Mouse (Mus musculus): ENCODE measurements around the gene Tnfrsf12a. TPM values are rescaled to one million over a fixed set of nuclear protein-coding genes. Genes with fewer than 3 reads are reported as not detected.

The Tnfrsf12a gene
- polyA plus RNA-seq, 1 experiment = not detected

DNA sequence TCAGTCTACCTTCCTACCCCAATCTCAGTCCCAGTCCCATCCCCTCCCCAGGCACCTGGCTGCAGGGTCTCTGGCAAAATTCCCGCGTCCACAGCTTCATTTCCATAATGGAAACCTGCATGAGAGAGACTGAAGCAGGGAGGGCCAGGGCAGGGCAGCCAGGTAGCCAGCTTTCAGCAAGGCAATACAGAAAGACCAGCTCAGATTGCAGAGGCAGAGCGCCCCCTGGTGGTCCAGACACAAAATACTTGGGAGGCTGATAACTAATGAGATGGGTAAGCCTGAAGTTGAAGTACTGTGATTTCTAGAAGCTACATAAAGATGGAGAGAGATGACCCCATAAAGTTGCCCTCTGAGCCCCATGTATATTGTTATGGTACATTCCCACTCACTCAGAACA lies 28.9 kb upstream of the Tnfrsf12a start:
- no peak overlapping the region for H3K27ac ChIP-seq (ENCODE audit: insufficient read depth, low read depth, low read length)
- TF ChIP-seq POLR2A (IDR thresholded peaks at IDR 0.05; ENCODE audit: insufficient read depth, low read depth, low read length) (no peak), CTCF (IDR thresholded peaks at IDR 0.05; ENCODE audit: insufficient read depth, low read depth, low read length) (peak; percentile 66)
- H3K4me3 ChIP-seq (ENCODE audit: insufficient read depth, low read depth, low read length) = no peak overlapping the region
- H3K4me1 ChIP-seq (ENCODE audit: control insufficient read depth, insufficient read depth, low read length) = 0 out of 2 replicates have a peak, but pooled peaks cover 4% of the 10 kb centered on the region
- 16% methylated on average over 3 of the region's 3 CpGs for WGBS

- Histone ChIP-seq H3K27ac (ENCODE audit: insufficient read depth, low read depth, low read length) (no peak overlapping the region), H3K4me3 (ENCODE audit: insufficient read depth, low read depth, low read length) (no peak overlapping the region), H3K4me1 (ENCODE audit: control insufficient read depth, insufficient read depth, low read length) (0 out of 2 replicates have a peak, but pooled peaks cover 4% of the 10 kb centered on the region)
- WGBS = 87% methylated on average over 4 of the region's 7 CpGs
- TF ChIP-seq CTCF (IDR thresholded peaks at IDR 0.05; ENCODE audit: insufficient read depth, low read depth, low read length) (no peak), POLR2A (IDR thresholded peaks at IDR 0.05; ENCODE audit: insufficient read depth, low read depth, low read length) (no peak)
Measured at GRCm38 (mm10) chr17:23705525-23706104, 28.3 kb upstream of the Tnfrsf12a start.

DNA sequence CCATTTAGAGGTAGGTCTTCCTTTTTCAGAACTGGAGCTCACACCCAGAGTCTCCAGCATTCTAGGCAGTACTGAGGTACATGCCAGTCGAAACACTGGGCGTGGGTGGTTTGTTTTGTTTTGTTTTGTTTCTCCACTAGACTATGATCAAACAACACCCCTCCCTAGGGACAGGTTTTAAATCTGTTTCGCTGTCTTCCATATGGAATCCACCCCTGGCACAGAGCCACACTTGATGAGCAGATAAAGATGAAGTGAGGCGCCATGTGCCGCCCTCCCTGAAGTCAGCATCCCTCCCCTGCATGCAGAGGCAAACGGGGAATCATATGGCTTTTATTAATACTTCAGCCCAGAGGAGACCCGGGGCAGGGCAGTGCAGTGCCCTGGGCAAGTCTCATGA lies 27.5 kb upstream of the Tnfrsf12a start:
- no peak overlapping the region for H3K27ac ChIP-seq (ENCODE audit: insufficient read depth, low read depth, low read length)
- TF ChIP-seq POLR2A (IDR thresholded peaks at IDR 0.05; ENCODE audit: insufficient read depth, low read depth, low read length) (no peak), CTCF (IDR thresholded peaks at IDR 0.05; ENCODE audit: insufficient read depth, low read depth, low read length) (no peak)
- 0 out of 2 replicates have a peak, but pooled peaks cover 4% of the 10 kb centered on the region for H3K4me1 ChIP-seq (ENCODE audit: control insufficient read depth, insufficient read depth, low read length)
- 39% methylated on average over 7 of the region's 7 CpGs for WGBS
- no peak overlapping the region for H3K4me3 ChIP-seq (ENCODE audit: insufficient read depth, low read depth, low read length)

GRCm38 (mm10) chr17:23703301-23703700 lies 26.0 kb upstream of the Tnfrsf12a start:
- Histone ChIP-seq H3K4me1 (ENCODE audit: control insufficient read depth, insufficient read depth, low read length) (peaks cover 6% of the 10 kb centered on the region; the same call in 1 of the 2 replicates), H3K27ac (ENCODE audit: insufficient read depth, low read depth, low read length) (no peak overlapping the region), H3K4me3 (ENCODE audit: insufficient read depth, low read depth, low read length) (no peak overlapping the region)
- TF ChIP-seq CTCF (IDR thresholded peaks at IDR 0.05; ENCODE audit: insufficient read depth, low read depth, low read length) = no peak
- TF ChIP-seq POLR2A (IDR thresholded peaks at IDR 0.05; ENCODE audit: insufficient read depth, low read depth, low read length) = no peak
- 89% methylated on average over 9 of the region's 9 CpGs for WGBS

DNA sequence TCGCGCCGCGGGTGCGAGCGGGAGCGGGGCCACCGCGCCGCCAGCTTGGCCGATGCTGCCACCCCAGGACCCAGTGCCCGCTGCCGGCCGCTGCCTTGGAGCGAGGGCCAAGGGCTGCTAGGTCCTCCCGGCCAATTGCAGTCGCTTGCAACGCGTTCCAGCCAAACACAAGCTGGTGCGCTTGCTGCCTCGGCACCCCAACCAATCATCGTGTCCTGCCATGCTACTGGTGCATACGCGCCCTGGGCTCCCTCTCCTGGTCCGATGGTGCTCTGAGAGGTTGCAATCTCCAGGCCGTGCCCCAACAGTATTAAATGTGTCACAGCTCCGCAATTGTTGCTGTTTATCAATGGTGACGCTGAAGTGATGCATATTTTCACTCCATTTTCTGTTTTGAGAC lies 22.8 kb upstream of the Tnfrsf12a start:
- Histone ChIP-seq H3K4me1 (ENCODE audit: control insufficient read depth, insufficient read depth, low read length) (peaks cover 6% of the 10 kb centered on the region; the same call in 1 of the 2 replicates), H3K27ac (ENCODE audit: insufficient read depth, low read depth, low read length) (0 out of 2 replicates have a peak overlapping the region, but pooled peaks have one; percentile 5), H3K4me3 (ENCODE audit: insufficient read depth, low read depth, low read length) (peak overlapping the region; percentile 62)
- WGBS = under 1% methylated on average over 28 of the region's 28 CpGs
- TF ChIP-seq POLR2A (IDR thresholded peaks at IDR 0.05; ENCODE audit: insufficient read depth, low read depth, low read length) = no peak; the same call in 1 of the 2 replicates
- TF ChIP-seq CTCF (IDR thresholded peaks at IDR 0.05; ENCODE audit: insufficient read depth, low read depth, low read length) = no peak

- peak overlapping the region; percentile 62 for H3K4me3 ChIP-seq (ENCODE audit: insufficient read depth, low read depth, low read length)
- TF ChIP-seq POLR2A (IDR thresholded peaks at IDR 0.05; ENCODE audit: insufficient read depth, low read depth, low read length) (no peak; the same call in 1 of the 2 replicates), CTCF (IDR thresholded peaks at IDR 0.05; ENCODE audit: insufficient read depth, low read depth, low read length) (no peak)
- peaks cover 3% of the 10 kb centered on the region; the same call in 1 of the 2 replicates for H3K4me1 ChIP-seq (ENCODE audit: control insufficient read depth, insufficient read depth, low read length)
- 6% methylated on average over 97 of the region's 101 CpGs for WGBS
- H3K27ac ChIP-seq (ENCODE audit: insufficient read depth, low read depth, low read length) = 0 out of 2 replicates have a peak overlapping the region, but pooled peaks have one; percentile 5
Measured at GRCm38 (mm10) chr17:23699131-23700077, 22.1 kb upstream of the Tnfrsf12a start.

GRCm38 (mm10) chr17:23695801-23696200 lies 18.5 kb upstream of the Tnfrsf12a start:
- no peak for TF ChIP-seq CTCF (IDR thresholded peaks at IDR 0.05; ENCODE audit: insufficient read depth, low read depth, low read length)
- TF ChIP-seq POLR2A (IDR thresholded peaks at IDR 0.05; ENCODE audit: insufficient read depth, low read depth, low read length) = no peak
- H3K4me3 ChIP-seq (ENCODE audit: insufficient read depth, low read depth, low read length) = no peak overlapping the region
- no peak overlapping the region for H3K27ac ChIP-seq (ENCODE audit: insufficient read depth, low read depth, low read length)
- WGBS = 55% methylated on average over 3 of the region's 3 CpGs
- H3K4me1 ChIP-seq (ENCODE audit: control insufficient read depth, insufficient read depth, low read length) = peaks cover 3% of the 10 kb centered on the region; the same call in 1 of the 2 replicates

GRCm38 (mm10) chr17:23694491-23694890 lies 17.2 kb upstream of the Tnfrsf12a start:
- H3K4me3 ChIP-seq (ENCODE audit: insufficient read depth, low read depth, low read length) = no peak overlapping the region
- H3K4me1 ChIP-seq (ENCODE audit: control insufficient read depth, insufficient read depth, low read length) = peaks cover 3% of the 10 kb centered on the region; the same call in 1 of the 2 replicates
- TF ChIP-seq CTCF (IDR thresholded peaks at IDR 0.05; ENCODE audit: insufficient read depth, low read depth, low read length) (no peak), POLR2A (IDR thresholded peaks at IDR 0.05; ENCODE audit: insufficient read depth, low read depth, low read length) (no peak)
- 65% methylated on average over 1 of the region's 1 CpGs for WGBS
- no peak overlapping the region for H3K27ac ChIP-seq (ENCODE audit: insufficient read depth, low read depth, low read length)

All from olfactory bulb, adult 2 months (tissue).